Mouse (Mus musculus): ENCODE measurements around the gene Scube1.

GRCm38 (mm10) chr15:83640208-83640607 lies 84.6 kb downstream of the Scube1 start:
- TF ChIP-seq POLR2A (IDR thresholded peaks at IDR 0.05; ENCODE audit: borderline replicate concordance, control insufficient read depth, low read depth, low read length) = no peak
- no peak for TF ChIP-seq CTCF (IDR thresholded peaks at IDR 0.05; ENCODE audit: control insufficient read depth, insufficient read depth, low read length)

Measured in bone marrow, adult 2 months (tissue).